Comparison of ENCODE assay signal across 8 mouse cellular contexts in the genomic region with DNA sequence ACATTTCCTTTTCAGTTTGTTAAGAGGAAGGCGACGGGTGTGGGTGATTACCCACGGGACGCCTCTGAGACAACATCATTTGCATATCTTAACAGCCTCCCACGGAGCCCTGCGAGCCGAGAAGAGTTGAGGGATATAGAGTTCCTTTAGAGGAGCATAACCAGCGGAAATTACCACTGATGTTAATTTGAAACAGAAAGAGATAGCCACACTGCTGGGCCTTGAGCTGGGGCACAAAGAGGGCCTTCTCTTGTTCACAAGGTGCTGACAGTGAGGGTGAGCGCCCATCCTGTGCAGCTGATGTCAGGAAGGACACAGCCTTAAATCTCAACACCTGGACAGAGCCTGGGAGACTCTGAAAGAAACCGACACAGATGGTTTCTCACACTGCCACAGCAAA.
DNase-seq lines count a peak whose midpoint lies in the region; ATAC-seq lines count a peak whose summit lies in the region.

No protein-coding gene starts in this region.

- no peaks in the 10 kb centered on the region for H3K9me3 ChIP-seq in midbrain, embryonic 13.5 days

- no peak overlapping the region for H3K9ac ChIP-seq in midbrain, embryonic 13.5 days (replicated peaks)

- no peak overlapping the region for H3K4me3 ChIP-seq in midbrain, embryonic 13.5 days (replicated peaks)

- WGBS in midbrain, embryonic 13.5 days: 2% methylated on average over 10 of the region's 10 CpGs

- peak overlapping the region; percentile 30 for H3K4me2 ChIP-seq in midbrain, embryonic 13.5 days (replicated peaks)

- ATAC-seq in midbrain, embryonic 13.5 days: no peak

- peaks cover 20% of the 10 kb centered on the region for H3K4me1 ChIP-seq in midbrain, embryonic 13.5 days (replicated peaks)

- peak; percentile 9 for DNase-seq in layer of hippocampus, adult 11-12 months (ENCODE audit: low spot score)
- DNase-seq in layer of hippocampus, adult 9-10 months (ENCODE audit: low spot score): no peak
- DNase-seq in frontal cortex, postnatal 10 days (ENCODE audit: low spot score in 2 of 2): peak; percentile 15 to 23
- DNase-seq in induced T-regulatory cell, adult 2 months (ENCODE audit: low read depth): peak; percentile 42
- peak; percentile 83 for DNase-seq in splenic B cell, adult 2 months (ENCODE audit: low read depth, low spot score)
- no peak for DNase-seq in cerebellum, postnatal 36 days
- no peak for DNase-seq in kidney, postnatal 14 days

- H3K36me3 ChIP-seq in midbrain, embryonic 13.5 days: no peaks in the 10 kb centered on the region
- H3K36me3 ChIP-seq in splenic B cell, adult 2 months (ENCODE audit: control insufficient read depth, insufficient read depth, low read length, poor library complexity, severe bottlenecking): no peaks in the 10 kb centered on the region

- no peak overlapping the region for H3K27ac ChIP-seq in midbrain, embryonic 13.5 days

- H3K27me3 ChIP-seq in midbrain, embryonic 13.5 days: no peaks in the 10 kb centered on the region; the same call in 1 of the 2 replicates
- H3K27me3 ChIP-seq in splenic B cell, adult 2 months (ENCODE audit: control insufficient read depth, insufficient read depth, low read length, poor library complexity, severe bottlenecking): no peaks in the 10 kb centered on the region

Comparison
In these comparisons a context has a peak if more than half of its experiments do, and no peak if none do; other contexts are left out.
1. DNase-seq: peak in layer of hippocampus, adult 11-12 months (single experiment), frontal cortex, postnatal 10 days (2 of 2), induced T-regulatory cell, adult 2 months (single experiment) and splenic B cell, adult 2 months (single experiment); none in layer of hippocampus, adult 9-10 months (single experiment), cerebellum, postnatal 36 days (0 of 2) and kidney, postnatal 14 days (single experiment).